Mouse (Mus musculus): ENCODE results near the gene Arhgap9. TPM values are rescaled to one million over a fixed set of nuclear protein-coding genes. Genes with fewer than 3 reads are reported as not detected.

Gene Arhgap9
- polyA plus RNA-seq, 1 experiment from 2014 or later = 6.7 TPM

GRCm38 (mm10) chr10:127287271-127287935 lies 34.4 kb upstream of the Arhgap9 start:
- 56% methylated on average over 15 of the region's 15 CpGs for WGBS
- no peak for ATAC-seq
- Histone ChIP-seq H3K27ac (peak overlapping the region; percentile 99), H3K4me2 (replicated peaks) (peak overlapping the region; percentile 78), H3K27me3 (replicated peaks) (no peaks in the 10 kb centered on the region), H3K9ac (peak overlapping the region; percentile 74), H3K36me3 (peaks cover 37% of the 10 kb centered on the region), H3K4me3 (replicated peaks) (peak overlapping the region; percentile 69), H3K9me3 (no peaks in the 10 kb centered on the region), H3K4me1 (replicated peaks) (peaks cover 54% of the 10 kb centered on the region)

- ATAC-seq = no peak
- peak overlapping the region; percentile 99 for H3K27ac ChIP-seq
- H3K36me3 ChIP-seq = peaks cover 34% of the 10 kb centered on the region
- peak overlapping the region; percentile 78 for H3K4me2 ChIP-seq (replicated peaks)
- H3K27me3 ChIP-seq (replicated peaks) = no peaks in the 10 kb centered on the region
- peak overlapping the region; percentile 69 for H3K4me3 ChIP-seq (replicated peaks)
- peaks cover 54% of the 10 kb centered on the region for H3K4me1 ChIP-seq (replicated peaks)
- no peaks in the 10 kb centered on the region for H3K9me3 ChIP-seq
- peak overlapping the region; percentile 74 for H3K9ac ChIP-seq
- WGBS = 2% methylated on average over 3 of the region's 3 CpGs
Measured at GRCm38 (mm10) chr10:127287936-127288293, 33.8 kb upstream of the Arhgap9 start.

GRCm38 (mm10) chr10:127288328-127288799 lies 33.4 kb upstream of the Arhgap9 start:
- Histone ChIP-seq H3K9me3 (no peaks in the 10 kb centered on the region), H3K9ac (peak overlapping the region; percentile 74), H3K4me3 (replicated peaks) (peak overlapping the region; percentile 69), H3K4me1 (replicated peaks) (peaks cover 55% of the 10 kb centered on the region), H3K27me3 (replicated peaks) (no peaks in the 10 kb centered on the region), H3K4me2 (replicated peaks) (peak overlapping the region; percentile 78), H3K36me3 (peaks cover 32% of the 10 kb centered on the region), H3K27ac (peak overlapping the region; percentile 99)
- peak; percentile 27 for ATAC-seq
- 0% methylated on average over 22 of the region's 28 CpGs for WGBS

GRCm38 (mm10) chr10:127288800-127289572 lies 32.8 kb upstream of the Arhgap9 start, which contains the start of gene Mbd6:
Gene Mbd6, minus strand, starts transcription at chr10:127289018.
- H3K4me3 ChIP-seq (replicated peaks) = peak within 1 kb of the TSS; percentile 69
- ATAC-seq = peak; percentile 50
- peak within 1 kb of the TSS; percentile 99 for H3K27ac ChIP-seq
- no peaks in the 10 kb centered on the region for H3K27me3 ChIP-seq (replicated peaks)
- H3K36me3 ChIP-seq = peaks cover 33% of the 10 kb centered on the region
- peak within 1 kb of the TSS; percentile 74 for H3K9ac ChIP-seq
- H3K4me2 ChIP-seq (replicated peaks) = peak within 1 kb of the TSS; percentile 78
- 0% methylated on average over 47 of the region's 65 CpGs for WGBS
- H3K9me3 ChIP-seq = no peaks in the 10 kb centered on the region
- H3K4me1 ChIP-seq (replicated peaks) = peaks cover 51% of the 10 kb centered on the region

GRCm38 (mm10) chr10:127289573-127290191 lies 32.1 kb upstream of the Arhgap9 start:
- 2% methylated on average over 15 of the region's 15 CpGs for WGBS
- Histone ChIP-seq H3K36me3 (peaks cover 34% of the 10 kb centered on the region), H3K4me2 (replicated peaks) (peak overlapping the region; percentile 78), H3K27ac (peak overlapping the region; percentile 99), H3K4me1 (replicated peaks) (peaks cover 47% of the 10 kb centered on the region), H3K27me3 (replicated peaks) (no peaks in the 10 kb centered on the region), H3K4me3 (replicated peaks) (peak overlapping the region; percentile 69), H3K9ac (peak overlapping the region; percentile 74), H3K9me3 (no peaks in the 10 kb centered on the region)
- ATAC-seq = peak; percentile 21

GRCm38 (mm10) chr10:127290307-127290929 lies 31.3 kb upstream of the Arhgap9 start:
- no peaks in the 10 kb centered on the region for H3K9me3 ChIP-seq
- peak overlapping the region; percentile 78 for H3K4me2 ChIP-seq (replicated peaks)
- peaks cover 34% of the 10 kb centered on the region for H3K36me3 ChIP-seq
- H3K9ac ChIP-seq = peak overlapping the region; percentile 69
- H3K27me3 ChIP-seq (replicated peaks) = no peaks in the 10 kb centered on the region
- under 1% methylated on average over 45 of the region's 47 CpGs for WGBS
- H3K27ac ChIP-seq = peak overlapping the region; percentile 99
- ATAC-seq = peak; percentile 89
- H3K4me3 ChIP-seq (replicated peaks) = peak overlapping the region; percentile 69
- H3K4me1 ChIP-seq (replicated peaks) = peaks cover 40% of the 10 kb centered on the region

GRCm38 (mm10) chr10:127290930-127291880 lies 30.6 kb upstream of the Arhgap9 start:
- peak overlapping the region; percentile 78 for H3K4me2 ChIP-seq (replicated peaks)
- H3K4me1 ChIP-seq (replicated peaks) = peaks cover 32% of the 10 kb centered on the region
- H3K9ac ChIP-seq = peak overlapping the region; percentile 69
- peak; percentile 41 for ATAC-seq
- no peaks in the 10 kb centered on the region for H3K9me3 ChIP-seq
- H3K27ac ChIP-seq = peak overlapping the region; percentile 92
- H3K27me3 ChIP-seq (replicated peaks) = no peaks in the 10 kb centered on the region
- H3K36me3 ChIP-seq = peaks cover 34% of the 10 kb centered on the region
- 2% methylated on average over 19 of the region's 19 CpGs for WGBS
- peak overlapping the region; percentile 69 for H3K4me3 ChIP-seq (replicated peaks)

GRCm38 (mm10) chr10:127291881-127292638 lies 29.7 kb upstream of the Arhgap9 start:
- WGBS = 35% methylated on average over 5 of the region's 5 CpGs
- H3K4me2 ChIP-seq (replicated peaks) = peak overlapping the region; percentile 78
- ATAC-seq = no peak
- H3K27me3 ChIP-seq (replicated peaks) = no peaks in the 10 kb centered on the region
- H3K9ac ChIP-seq = peak overlapping the region; percentile 69
- H3K9me3 ChIP-seq = no peaks in the 10 kb centered on the region
- peaks cover 38% of the 10 kb centered on the region for H3K36me3 ChIP-seq
- H3K27ac ChIP-seq = peak overlapping the region; percentile 92; the same call in 1 of the 2 replicates
- peak overlapping the region; percentile 69 for H3K4me3 ChIP-seq (replicated peaks)
- H3K4me1 ChIP-seq (replicated peaks) = peaks cover 23% of the 10 kb centered on the region

GRCm38 (mm10) chr10:127292987-127293538 lies 28.7 kb upstream of the Arhgap9 start:
- 83% methylated on average over 6 of the region's 6 CpGs for WGBS

GRCm38 (mm10) chr10:127293590-127294113 lies 28.1 kb upstream of the Arhgap9 start:
- H3K4me3 ChIP-seq (replicated peaks) = no peak overlapping the region
- no peaks in the 10 kb centered on the region for H3K27me3 ChIP-seq (replicated peaks)
- no peak overlapping the region for H3K9ac ChIP-seq
- peaks cover 16% of the 10 kb centered on the region for H3K4me1 ChIP-seq (replicated peaks)
- no peaks in the 10 kb centered on the region for H3K9me3 ChIP-seq
- no peak overlapping the region for H3K4me2 ChIP-seq (replicated peaks)
- ATAC-seq = no peak
- H3K36me3 ChIP-seq = peaks cover 46% of the 10 kb centered on the region
- no peak overlapping the region for H3K27ac ChIP-seq
- WGBS = 83% methylated on average over 3 of the region's 3 CpGs

More at GRCm38 (mm10) chr10:127292987-127293538, 28.7 kb upstream of the Arhgap9 start:
- ATAC-seq = no peak
- H3K27ac ChIP-seq = no peak overlapping the region
- H3K4me3 ChIP-seq (replicated peaks) = no peak overlapping the region
- no peaks in the 10 kb centered on the region for H3K27me3 ChIP-seq (replicated peaks)
- H3K36me3 ChIP-seq = peaks cover 46% of the 10 kb centered on the region
- peak overlapping the region; percentile 78 for H3K4me2 ChIP-seq (replicated peaks)
- no peak overlapping the region for H3K9ac ChIP-seq
- H3K4me1 ChIP-seq (replicated peaks) = peaks cover 16% of the 10 kb centered on the region
- no peaks in the 10 kb centered on the region for H3K9me3 ChIP-seq

All from intestine, embryonic 15.5 days (tissue).